Mouse (Mus musculus) layer of hippocampus, adult 9-11 months (tissue): ENCODE data around the gene Nwd2.

Experiments
- DNase-seq: peaks from one replicate; pipeline ENCODE4 v3.0.0; 2022

Gene Nwd2

GRCm38 (mm10) chr5:63765886-63766285 lies 117.0 kb downstream of the Nwd2 start:
- DNase-seq = peak; percentile 16

GRCm38 (mm10) chr5:63766715-63767114 lies 117.8 kb downstream of the Nwd2 start:
- DNase-seq = peak; percentile 19

- DNase-seq = peak; percentile 64
These were observed 118.6 kb downstream of the Nwd2 start for GRCm38 (mm10) chr5:63767464-63767863.

- no peak for DNase-seq
These were observed 119.3 kb downstream of the Nwd2 start for GRCm38 (mm10) chr5:63768220-63768619.

- no peak for DNase-seq
These were observed 124.1 kb downstream of the Nwd2 start for GRCm38 (mm10) chr5:63772971-63773370.

GRCm38 (mm10) chr5:63773603-63774002 lies 124.7 kb downstream of the Nwd2 start:
- DNase-seq = no peak

- no peak for DNase-seq
These were observed 139.4 kb downstream of the Nwd2 start for GRCm38 (mm10) chr5:63788156-63788826.

GRCm38 (mm10) chr5:63811819-63812508 lies 163.1 kb downstream of the Nwd2 start, which contains the start of gene 0610040J01Rik:
Gene 0610040J01Rik (plus strand): TSS chr5:63812363.
- DNase-seq = peak; percentile 59

- no peak for DNase-seq
These were observed 163.6 kb downstream of the Nwd2 start for GRCm38 (mm10) chr5:63812509-63812865.

GRCm38 (mm10) chr5:63816643-63817042 lies 167.7 kb downstream of the Nwd2 start:
- DNase-seq = no peak

- no peak for DNase-seq
These were observed 168.4 kb downstream of the Nwd2 start for GRCm38 (mm10) chr5:63817270-63817669.

GRCm38 (mm10) chr5:63818975-63819374 lies 170.1 kb downstream of the Nwd2 start:
- no peak for DNase-seq

- no peak for DNase-seq
These were observed 170.6 kb downstream of the Nwd2 start for GRCm38 (mm10) chr5:63819519-63819918.

GRCm38 (mm10) chr5:63821176-63821575 lies 172.3 kb downstream of the Nwd2 start:
- DNase-seq = no peak

GRCm38 (mm10) chr5:63821860-63822259 lies 173.0 kb downstream of the Nwd2 start:
- DNase-seq = no peak

GRCm38 (mm10) chr5:63823362-63824332 lies 174.7 kb downstream of the Nwd2 start:
- no peak for DNase-seq

GRCm38 (mm10) chr5:63824599-63825350 lies 175.9 kb downstream of the Nwd2 start:
- DNase-seq = no peak

GRCm38 (mm10) chr5:63825881-63826280 lies 177.0 kb downstream of the Nwd2 start:
- no peak for DNase-seq

GRCm38 (mm10) chr5:63827006-63827405 lies 178.1 kb downstream of the Nwd2 start:
- DNase-seq = peak; percentile 38

- DNase-seq = no peak
These were observed 178.6 kb downstream of the Nwd2 start for GRCm38 (mm10) chr5:63827415-63828053.

- DNase-seq = no peak
These were observed 179.7 kb downstream of the Nwd2 start for GRCm38 (mm10) chr5:63828380-63829185.
